Mouse (Mus musculus) myocyte (in vitro differentiated cells): ENCODE results near the gene Prdx1.

ENCODE experiments used
- CEBPB ChIP-seq: IDR thresholded peaks from 2 replicates; pipeline ENCODE4 v1.6.1; 2011; ENCODE audit warnings: mild to moderate bottlenecking, moderate library complexity; ENCODE audit not compliant: poor library complexity, insufficient read depth, severe bottlenecking
- E2F4 ChIP-seq: IDR thresholded peaks from one replicate; pipeline ENCODE4 v1.6.1; 2011; ENCODE audit warnings: mild to moderate bottlenecking, control low read depth, moderate library complexity; ENCODE audit not compliant: insufficient read depth
- MAX ChIP-seq: IDR thresholded peaks from one replicate; pipeline ENCODE4 v1.6.1; 2011; ENCODE audit warnings: low read depth, mild to moderate bottlenecking, control low read depth
- MYOD1 ChIP-seq, 3 experiments: IDR thresholded peaks; one replicate each; pipeline ENCODE4 v1.6.1; 2011; ENCODE audit warnings: control low read depth in 2 of 3, low read depth in 2 of 3, mild to moderate bottlenecking in 2 of 3, moderate library complexity in 1 of 3; ENCODE audit not compliant: insufficient read length in 2 of 3, control insufficient read depth in 1 of 3
- POLR2A ChIP-seq: IDR thresholded peaks from one replicate; pipeline ENCODE4 v1.6.1; 2011; ENCODE audit warnings: low read depth, mild to moderate bottlenecking, control low read depth, moderate library complexity; ENCODE audit not compliant: insufficient read length
- POLR2AphosphoS2 ChIP-seq: IDR thresholded peaks from one replicate; pipeline ENCODE4 v1.6.1; 2011; ENCODE audit warnings: low read depth, control low read depth; ENCODE audit not compliant: insufficient read length
- TCF12 ChIP-seq: IDR thresholded peaks from one replicate; pipeline ENCODE4 v1.6.1; 2011; ENCODE audit warnings: mild to moderate bottlenecking, control low read depth; ENCODE audit not compliant: poor library complexity, insufficient read depth, severe bottlenecking

GRCm38 (mm10) chr4:116721098-116721628 lies 35.8 kb downstream of the Prdx1 start:
- TF ChIP-seq TCF12 (no peak), E2F4 (no peak), MAX (no peak), CEBPB (no peak), MYOD1 (IDR thresholded peaks at IDR 0.05; ENCODE audit: control insufficient read depth in 1 of 3, insufficient read length in 2 of 3, low read depth in 2 of 3) (no peak), POLR2AphosphoS2 (no peak), POLR2A (no peak)
